Mouse (Mus musculus) retina, postnatal 1 day (tissue): ENCODE results near the gene Gm3194.
"Not testable (repeated sequence)": the region's sequence is repeated elsewhere in the genome, so short reads cannot be mapped to it uniquely, and the experiment has no call there.

Source experiments
- DNase-seq: peaks from one replicate; pipeline ENCODE4 v3.0.0-alpha.2; 2012

Gm3194 gene

DNA sequence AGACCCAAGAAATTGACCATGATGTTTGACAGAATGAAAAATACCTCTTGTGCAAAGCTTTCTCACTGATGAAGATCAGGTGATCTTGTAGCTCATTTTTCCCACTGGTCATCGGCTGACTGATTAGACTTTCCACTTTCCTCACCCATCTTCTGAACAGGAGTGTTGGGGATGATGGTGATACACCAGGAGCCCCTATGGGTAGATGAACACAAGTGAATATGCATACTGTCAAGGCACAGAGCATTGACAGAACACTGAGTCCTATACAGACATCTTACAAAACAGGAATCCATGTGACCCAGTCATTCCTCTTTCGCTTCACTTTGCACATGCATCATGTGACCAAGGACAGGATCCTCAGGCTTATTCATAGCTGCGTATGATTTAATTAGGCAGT lies at the start of gene Gm3194:
TSS of gene Gm3194 (minus strand) at position 101 of the 400 bp plus-strand sequence.
- not testable (repeated sequence) for DNase-seq

DNA sequence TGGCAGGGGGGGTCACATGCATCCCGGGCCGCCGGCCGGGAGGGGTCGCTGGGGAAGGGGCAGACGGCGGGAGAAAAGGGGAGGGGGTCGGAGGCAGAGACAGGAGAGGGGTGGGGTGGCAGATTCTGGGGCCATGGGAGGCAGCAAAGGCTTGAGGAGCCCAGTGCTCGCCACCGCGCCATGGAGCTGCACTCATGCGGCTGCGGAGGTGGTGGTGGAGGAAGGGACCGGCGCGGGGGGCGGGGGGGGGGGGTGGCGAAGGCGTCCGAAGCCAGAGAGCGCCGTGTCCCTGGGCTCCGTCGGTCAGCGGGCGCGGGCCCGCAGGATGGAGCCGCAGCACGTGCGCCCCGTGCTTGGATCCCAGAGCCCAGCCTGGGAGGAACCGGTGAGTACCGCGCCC lies 46.1 kb upstream of the Gm3194 start, which contains the start of gene Gm3488:
TSS of gene Gm3488 (plus strand) at position 301 of the 400 bp plus-strand sequence.
- not testable (repeated sequence) for DNase-seq

DNA sequence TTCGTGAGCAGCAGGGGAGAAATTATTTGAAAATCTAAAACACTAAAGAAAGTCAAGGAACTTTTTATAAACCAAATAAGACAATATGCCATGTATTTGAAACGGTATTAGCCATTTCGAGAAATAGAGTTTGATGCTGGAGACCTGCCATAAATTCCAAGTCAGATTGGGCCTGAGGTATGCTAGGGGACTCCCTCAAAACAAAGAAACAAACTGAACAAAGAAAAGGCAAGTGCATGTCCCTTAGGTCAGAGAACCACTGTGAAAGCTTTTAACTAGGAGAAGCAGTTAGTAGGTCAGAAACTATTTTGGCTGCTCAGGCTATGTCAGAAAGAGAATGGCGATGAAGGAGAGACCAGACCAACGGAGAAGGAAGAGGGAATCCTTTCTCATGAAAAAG lies 28.6 kb upstream of the Gm3194 start, which contains the start of gene Gm3187:
TSS of gene Gm3187 (plus strand) at position 301 of the 400 bp plus-strand sequence.
- not testable (repeated sequence) for DNase-seq

DNA sequence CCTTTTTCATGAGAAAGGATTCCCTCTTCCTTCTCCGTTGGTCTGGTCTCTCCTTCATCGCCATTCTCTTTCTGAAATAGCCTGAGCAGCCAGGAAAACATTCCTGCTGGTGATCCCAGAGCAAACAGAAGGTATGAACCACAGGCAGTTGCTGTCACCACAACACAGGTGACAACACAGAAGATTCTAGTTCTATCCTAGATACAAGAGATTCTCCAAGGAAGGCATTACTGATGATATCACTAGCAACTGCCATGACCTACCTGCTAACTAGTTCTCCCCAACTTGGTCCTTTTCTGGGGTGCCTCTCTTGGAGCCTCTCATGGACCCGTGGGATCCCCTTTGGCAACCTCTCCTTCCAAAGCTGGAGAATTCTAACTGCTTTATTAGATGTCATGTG lies 22.5 kb upstream of the Gm3194 start, which contains the start of gene Gm8246:
TSS of gene Gm8246 (minus strand) at position 101 of the 400 bp plus-strand sequence.
- not testable (repeated sequence) for DNase-seq

DNA sequence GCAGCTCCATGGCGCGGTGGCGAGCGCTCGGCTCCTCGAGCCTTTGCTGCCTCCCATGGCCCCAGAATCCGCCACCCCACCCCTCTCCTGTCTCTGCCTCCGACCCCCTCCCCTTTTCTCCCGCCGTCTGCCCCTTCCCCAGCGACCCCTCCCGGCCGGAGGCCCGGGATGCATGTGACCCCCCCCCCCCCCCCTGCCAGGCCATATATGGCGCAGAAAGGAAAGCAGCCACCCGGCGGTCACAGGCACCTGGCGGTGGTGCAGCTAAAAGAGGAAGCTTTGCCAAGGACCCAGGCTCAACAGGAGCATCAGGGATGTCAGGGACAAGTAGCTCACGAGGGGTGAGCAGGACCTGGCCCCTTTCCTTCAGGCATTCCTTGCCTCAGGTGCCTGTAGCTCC lies 5.2 kb upstream of the Gm3194 start:
- DNase-seq: not testable (repeated sequence)

DNA sequence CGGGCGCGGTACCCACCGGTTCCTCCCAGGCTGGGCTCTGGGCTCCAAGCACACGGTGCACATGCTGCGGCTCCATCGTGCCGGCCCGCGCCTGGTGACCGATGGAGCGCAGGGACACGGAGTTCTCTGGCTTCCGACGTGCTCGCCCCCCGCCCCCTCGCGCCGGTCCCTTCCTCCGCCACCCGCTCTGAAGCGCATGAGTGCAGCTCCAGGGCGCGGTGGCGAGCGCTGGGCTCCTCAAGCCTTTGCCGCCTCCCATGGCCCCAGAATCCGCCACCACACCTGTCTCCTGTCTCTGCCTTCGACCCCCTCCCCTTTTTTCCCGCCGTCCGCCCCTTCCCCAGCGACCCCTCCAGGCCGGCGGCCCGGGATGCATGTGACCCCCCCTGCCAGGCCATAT lies 66.3 kb downstream of the Gm3194 start, which contains the start of gene Gm3500:
TSS of gene Gm3500 (minus strand) at position 101 of the 400 bp plus-strand sequence.
- not testable (repeated sequence) for DNase-seq
